In the genomic region with DNA sequence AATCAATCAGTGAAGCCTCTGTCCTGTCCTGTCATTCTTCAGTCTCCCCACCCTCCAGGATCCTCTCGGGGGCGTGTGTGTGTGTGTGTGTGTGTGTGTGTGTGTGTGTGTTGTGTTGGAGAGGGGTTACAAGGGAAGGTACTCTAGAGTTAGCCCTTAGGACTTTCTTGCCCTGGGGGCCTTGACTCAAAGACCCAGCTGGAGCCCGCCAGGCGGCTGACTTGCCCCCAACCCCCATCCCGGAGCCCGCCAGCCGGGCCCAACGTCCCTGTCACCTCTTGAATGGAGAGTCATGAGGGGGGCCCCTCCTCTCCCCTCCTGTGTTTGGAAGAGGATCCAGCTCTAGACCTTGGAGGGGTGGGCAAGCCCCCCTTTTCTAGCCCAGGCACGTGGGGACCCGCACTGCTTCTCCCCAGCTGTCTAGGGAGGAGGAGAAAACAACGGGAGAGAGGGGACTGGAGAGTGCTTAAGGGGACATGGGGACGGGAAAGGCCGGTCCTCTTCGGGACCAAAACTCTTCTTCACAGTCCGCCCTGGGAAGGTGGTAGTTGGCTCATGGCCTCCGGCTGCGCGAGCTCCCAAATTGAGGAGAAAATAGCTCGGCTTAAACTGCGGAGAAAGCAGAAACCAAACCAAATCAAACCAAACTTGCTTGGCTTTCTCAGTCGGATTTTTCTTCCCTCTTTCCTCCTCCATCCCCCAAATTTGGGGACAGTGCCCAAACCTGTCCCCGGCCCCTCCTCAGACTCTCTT, we compare ENCODE assay signal across 8 mouse cellular contexts. TPM values are rescaled to one million over a fixed set of nuclear protein-coding genes. Genes with fewer than 3 reads are reported as not detected.
DNase-seq lines count a peak whose midpoint lies in the region; ATAC-seq and TF ChIP-seq lines count a peak whose summit lies in the region.

No protein-coding gene starts in this region.

- no peaks in the 10 kb centered on the region for H3K36me3 ChIP-seq in forebrain, embryonic 13.5 days (ENCODE audit: poor library complexity, severe bottlenecking)
- H3K36me3 ChIP-seq in forebrain, postnatal 0 days (ENCODE audit: insufficient read depth) = no peaks in the 10 kb centered on the region
- H3K36me3 ChIP-seq in ES-E14 (ENCODE audit: control insufficient read depth, insufficient read depth, low read length, poor library complexity, severe bottlenecking) = peaks cover 18% of the 10 kb centered on the region
- H3K36me3 ChIP-seq in heart, embryonic 15.5 days = no peaks in the 10 kb centered on the region
- H3K36me3 ChIP-seq in lung, postnatal 0 days (ENCODE audit: insufficient read depth, low read length) = peaks cover 3% of the 10 kb centered on the region; the same call in 1 of the 2 replicates

- peaks cover 2% of the 10 kb centered on the region for H3K4me1 ChIP-seq in forebrain, embryonic 13.5 days
- no peaks in the 10 kb centered on the region for H3K4me1 ChIP-seq in forebrain, postnatal 0 days (ENCODE audit: insufficient read depth)
- H3K4me1 ChIP-seq in ES-E14 (ENCODE audit: control insufficient read depth in 2 of 2, insufficient read depth in 2 of 2, low read length in 2 of 2, poor library complexity in 1 of 2) = peaks cover 0 to 15% of the 10 kb centered on the region in 2 experiments; a peak in 2 of 4 replicates
- peaks cover 20% of the 10 kb centered on the region for H3K4me1 ChIP-seq in heart, embryonic 15.5 days (replicated peaks)
- no peaks in the 10 kb centered on the region; the same call in 1 of the 2 replicates for H3K4me1 ChIP-seq in lung, postnatal 0 days (ENCODE audit: insufficient read depth, low read depth, low read length)

- H3K27me3 ChIP-seq in forebrain, embryonic 13.5 days = peaks cover 98% of the 10 kb centered on the region
- peaks cover 92% of the 10 kb centered on the region for H3K27me3 ChIP-seq in forebrain, postnatal 0 days (ENCODE audit: insufficient read depth, low read length)
- H3K27me3 ChIP-seq in heart, embryonic 15.5 days = peaks cover 95% of the 10 kb centered on the region
- H3K27me3 ChIP-seq in lung, postnatal 0 days (replicated peaks; ENCODE audit: insufficient read depth, low read length) = peaks cover 16% of the 10 kb centered on the region

- peak overlapping the region; percentile 22; the same call in 1 of the 2 replicates for H3K4me2 ChIP-seq in forebrain, embryonic 13.5 days
- no peak overlapping the region for H3K4me2 ChIP-seq in forebrain, postnatal 0 days (ENCODE audit: low read depth)
- peak overlapping the region; percentile 59 for H3K4me2 ChIP-seq in heart, embryonic 15.5 days
- H3K4me2 ChIP-seq in lung, postnatal 0 days (replicated peaks; ENCODE audit: low read depth, low read length) = peak overlapping the region; percentile 54

- TF ChIP-seq CTCF in forebrain, postnatal 0 days (IDR thresholded peaks at IDR 0.05; ENCODE audit: low read depth) = no peak
- no peak for TF ChIP-seq CTCF in lung, postnatal 0 days (IDR thresholded peaks at IDR 0.05)

- H3K4me3 ChIP-seq in forebrain, embryonic 13.5 days = no peak overlapping the region
- no peak overlapping the region for H3K4me3 ChIP-seq in forebrain, postnatal 0 days (ENCODE audit: low read depth, low read length)
- H3K4me3 ChIP-seq in ES-E14 (ENCODE audit: insufficient read depth in 1 of 2, low read depth in 1 of 2, low read length in 2 of 2, poor library complexity in 1 of 2, severe bottlenecking in 1 of 2) = peak overlapping the region; percentile 43 to 58
- H3K4me3 ChIP-seq in heart, embryonic 15.5 days = peak overlapping the region; percentile 38
- H3K4me3 ChIP-seq in lung, postnatal 0 days (ENCODE audit: low read depth, low read length) = peak overlapping the region; percentile 34

- no peak overlapping the region for H3K9ac ChIP-seq in forebrain, embryonic 13.5 days
- H3K9ac ChIP-seq in forebrain, postnatal 0 days = no peak overlapping the region
- peak overlapping the region; percentile 75 for H3K9ac ChIP-seq in ES-E14 (ENCODE audit: insufficient read depth, low read depth, low read length, poor library complexity, severe bottlenecking)
- H3K9ac ChIP-seq in heart, embryonic 15.5 days = no peak overlapping the region
- H3K9ac ChIP-seq in lung, postnatal 0 days (replicated peaks; ENCODE audit: low read depth) = peak overlapping the region; percentile 26; the same call in 1 of the 2 replicates

- under 1% methylated on average over 22 of the region's 22 CpGs for WGBS in forebrain, embryonic 13.5 days
- WGBS in forebrain, postnatal 0 days = 2% methylated on average over 22 of the region's 22 CpGs
- WGBS in heart, embryonic 15.5 days = 5% methylated on average over 22 of the region's 22 CpGs
- WGBS in lung, postnatal 0 days = 2% methylated on average over 21 of the region's 22 CpGs

- no peak for TF ChIP-seq EP300 in lung, postnatal 0 days (IDR thresholded peaks at IDR 0.05)

- ATAC-seq in forebrain, embryonic 13.5 days = no peak
- no peak for ATAC-seq in forebrain, postnatal 0 days
- ATAC-seq in heart, embryonic 15.5 days (replicated peaks; ENCODE audit: insufficient number of reproducible peaks, insufficient read depth, low FRiP score, low read depth) = no peak
- ATAC-seq in lung, postnatal 0 days = peak; percentile 38

- no peak overlapping the region for H3K27ac ChIP-seq in forebrain, embryonic 13.5 days
- H3K27ac ChIP-seq in forebrain, postnatal 0 days (ENCODE audit: low read depth, low read length) = no peak overlapping the region
- H3K27ac ChIP-seq in ES-E14 (ENCODE audit: insufficient read depth, low read depth, low read length, poor library complexity, severe bottlenecking) = peak overlapping the region; percentile 55; the same call in 1 of the 2 replicates
- no peak overlapping the region for H3K27ac ChIP-seq in heart, embryonic 15.5 days
- peak overlapping the region; percentile 48; the same call in 1 of the 2 replicates for H3K27ac ChIP-seq in lung, postnatal 0 days (ENCODE audit: low read length)

- intact Hi-C loops in left cerebral cortex, postnatal 25 days (cut with DNase I) = loop anchor here (5.0 to 10.0 kb wide), 2 partner anchors 117 to 1511 kb away; no protein-coding TSS in a partner anchor
- intact Hi-C loops in left cerebral cortex, postnatal 14 days (cut with DNase I) = loop anchor here (2.0 to 10.0 kb wide), 2 partner anchors 119 to 807 kb away; no protein-coding TSS in a partner anchor

- in situ Hi-C loops in ES-E14 (cut with MboI; ENCODE audit: low sequenced_read_pairs in 2 of 2, unreplicated experiment in 2 of 2) = loop anchor here in 1 of 2 experiments (25.0 kb wide), 2 partner anchors 398 to 898 kb away; no protein-coding TSS in a partner anchor

- no peaks in the 10 kb centered on the region for H3K9me3 ChIP-seq in forebrain, embryonic 13.5 days (replicated peaks)
- no peaks in the 10 kb centered on the region for H3K9me3 ChIP-seq in forebrain, postnatal 0 days (ENCODE audit: low read length)
- no peaks in the 10 kb centered on the region for H3K9me3 ChIP-seq in ES-E14 (ENCODE audit: control insufficient read depth, insufficient read depth, low read depth, low read length)
- no peaks in the 10 kb centered on the region for H3K9me3 ChIP-seq in heart, embryonic 15.5 days (replicated peaks)
- H3K9me3 ChIP-seq in lung, postnatal 0 days (ENCODE audit: low read length) = no peaks in the 10 kb centered on the region

- no peak for DNase-seq in forebrain, postnatal 0 days
- no peak for DNase-seq in ES-E14 (ENCODE audit: low read depth, low spot score)
- peak; percentile 50 for DNase-seq in lung, postnatal 0 days (ENCODE audit: low spot score)
- DNase-seq in thymus, postnatal 36 days = no peak
- no peak for DNase-seq in left cerebral cortex, postnatal 25 days (ENCODE audit: low spot score in 2 of 2)
- DNase-seq in left cerebral cortex, postnatal 14 days (ENCODE audit: low spot score in 2 of 2) = no peak

TF ChIP-seq in ES-E14, 5 proteins besides CTCF, POLR2A, EP300 and RAD21:
- TF ChIP-seq ZNF384 (IDR thresholded peaks at IDR 0.05; ENCODE audit: low read depth, low read length) = no peak
- no peak for TF ChIP-seq MAFK (IDR thresholded peaks at IDR 0.05; ENCODE audit: insufficient read depth, low read depth, low read length)
- no peak for TF ChIP-seq CHD2 (IDR thresholded peaks at IDR 0.05; ENCODE audit: low read depth, low read length)
- TF ChIP-seq HCFC1 (IDR thresholded peaks at IDR 0.05; ENCODE audit: borderline replicate concordance, insufficient read depth, low read length) = no peak
- TF ChIP-seq ZC3H11A (IDR thresholded peaks at IDR 0.05; ENCODE audit: borderline replicate concordance, low read depth, low read length) = no peak

RNA-seq across cellular contexts. Expression of a gene that starts 15.2 kb away (rescaled TPM):
- polyA plus RNA-seq in forebrain, embryonic 13.5 days (2015; fragmentation: Nextera tagmentation; extraction: Ambion mirVana) = 1.4 and 1.7 TPM in 2 replicates
- 1.5 and 2.9 TPM in 2 replicates for total RNA-seq in forebrain, postnatal 0 days (2014; rRNA removed)
- 1.2 and 1.7 TPM in 2 replicates for polyA plus RNA-seq in forebrain, postnatal 0 days (2015; fragmentation: Nextera tagmentation; extraction: Ambion mirVana)
- 30.5 and 47.9 TPM in 2 replicates for total RNA-seq in ES-E14 (2012; rRNA removed)
- 10.0 and 11.4 TPM in 2 replicates for polyA plus RNA-seq in heart, embryonic 15.5 days (2015; fragmentation: Nextera tagmentation; extraction: Ambion mirVana)
- 44.7 and 54.8 TPM in 2 replicates for polyA plus RNA-seq in lung, postnatal 0 days (2015; fragmentation: Nextera tagmentation; extraction: Ambion mirVana)
- 1 to 10 TPM; 2.4 to 3.2 TPM for total RNA-seq in left cerebral cortex, postnatal 25 days (2021)
- total RNA-seq in left cerebral cortex, postnatal 14 days (2021) = 1 to 10 TPM; 3.6 to 5.0 TPM

Comparison
In these comparisons a context has a peak if more than half of its experiments do, and no peak if none do; other contexts are left out.
1. H3K27ac ChIP-seq: peak in ES-E14 (single experiment) and lung, postnatal 0 days (single experiment); none in forebrain, embryonic 13.5 days (single experiment), forebrain, postnatal 0 days (single experiment) and heart, embryonic 15.5 days (single experiment).
2. H3K4me3 ChIP-seq: peak in ES-E14 (2 of 2), heart, embryonic 15.5 days (single experiment) and lung, postnatal 0 days (single experiment); none in forebrain, embryonic 13.5 days (single experiment) and forebrain, postnatal 0 days (single experiment).
3. H3K9ac ChIP-seq: peak in ES-E14 (single experiment) and lung, postnatal 0 days (single experiment); none in forebrain, embryonic 13.5 days (single experiment), forebrain, postnatal 0 days (single experiment) and heart, embryonic 15.5 days (single experiment).